Mouse (Mus musculus) cerebellum, adult 9-11 months (tissue): ENCODE results near the gene Gm11237.
"Not testable (repeated sequence)": the region's sequence is repeated elsewhere in the genome, so short reads cannot be mapped to it uniquely, and the experiment has no call there.

ENCODE experiments used
- DNase-seq: peaks from one replicate; pipeline ENCODE4 v3.0.0; 2022

Gene Gm11237

GRCm38 (mm10) chr4:73622684-73623083, at the start of gene Gm11237:
Gene Gm11237, plus strand, starts transcription at chr4:73622984.
- not testable (repeated sequence) for DNase-seq

GRCm38 (mm10) chr4:73599248-73599647, 23.5 kb upstream of the Gm11237 start:
- no peak for DNase-seq

- not testable (repeated sequence) for DNase-seq
Observed at GRCm38 (mm10) chr4:73607581-73607980, 15.2 kb upstream of the Gm11237 start, which contains the start of gene Gm11238. Gene Gm11238, plus strand, starts transcription at chr4:73607881.

GRCm38 (mm10) chr4:73637821-73638220, 15.0 kb downstream of the Gm11237 start, which contains the start of gene Gm11236:
Gene Gm11236, plus strand, starts transcription at chr4:73638121.
- not testable (repeated sequence) for DNase-seq

- DNase-seq, result not testable (repeated sequence)
Observed at GRCm38 (mm10) chr4:73661864-73662263, 39.1 kb downstream of the Gm11237 start.

GRCm38 (mm10) chr4:73668054-73668453, 45.3 kb downstream of the Gm11237 start, which contains the start of gene Gm11239:
Gene Gm11239, plus strand, starts transcription at chr4:73668354.
- DNase-seq, result not testable (repeated sequence)
